Mouse (Mus musculus) kidney, postnatal 36 days (tissue): ENCODE results near the gene Ifrd1.
A peak's percentile ranks its signal among the peaks of the same experiment; 100 is the strongest.
"Not testable (repeated sequence)": the region's sequence is repeated elsewhere in the genome, so short reads cannot be mapped to it uniquely, and the experiment has no call there.

Experiments
- DNase-seq, 2 experiments: peaks; one replicate each; pipeline ENCODE4 v3.0.0; 2021 to 2022; ENCODE audit warnings: mixed read lengths in 2 of 2

The Ifrd1 gene

GRCm38 (mm10) chr12:40198427-40198826 lies 49.9 kb downstream of the Ifrd1 start:
- DNase-seq: no peak

- DNase-seq: no peak
These were observed 50.3 kb downstream of the Ifrd1 start for GRCm38 (mm10) chr12:40198019-40198418.

- DNase-seq: no peak
These were observed 50.8 kb downstream of the Ifrd1 start for GRCm38 (mm10) chr12:40197511-40197910.

GRCm38 (mm10) chr12:40185474-40185873 lies 62.8 kb downstream of the Ifrd1 start:
- DNase-seq: no peak

DNA sequence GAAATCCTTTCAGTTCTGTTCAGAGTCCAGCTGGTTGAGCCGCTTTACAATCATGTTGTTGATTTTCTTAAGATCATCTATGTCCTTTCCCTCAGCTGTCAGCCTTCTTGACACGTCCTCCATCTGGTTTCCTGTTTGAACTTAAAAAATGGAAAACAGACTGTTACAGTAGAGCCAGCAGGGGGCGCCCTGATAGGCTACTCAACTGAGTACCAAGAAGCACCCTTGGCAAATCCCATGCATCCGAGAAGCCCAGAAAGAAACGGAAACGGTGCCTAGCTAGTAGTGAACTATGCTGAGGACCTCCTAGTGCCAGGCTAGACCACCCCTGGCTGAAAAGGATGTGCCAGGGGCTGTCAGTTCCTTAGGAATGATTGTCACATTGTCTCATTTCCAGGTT lies 71.2 kb downstream of the Ifrd1 start:
- DNase-seq: peak; percentile 26 to 68

DNA sequence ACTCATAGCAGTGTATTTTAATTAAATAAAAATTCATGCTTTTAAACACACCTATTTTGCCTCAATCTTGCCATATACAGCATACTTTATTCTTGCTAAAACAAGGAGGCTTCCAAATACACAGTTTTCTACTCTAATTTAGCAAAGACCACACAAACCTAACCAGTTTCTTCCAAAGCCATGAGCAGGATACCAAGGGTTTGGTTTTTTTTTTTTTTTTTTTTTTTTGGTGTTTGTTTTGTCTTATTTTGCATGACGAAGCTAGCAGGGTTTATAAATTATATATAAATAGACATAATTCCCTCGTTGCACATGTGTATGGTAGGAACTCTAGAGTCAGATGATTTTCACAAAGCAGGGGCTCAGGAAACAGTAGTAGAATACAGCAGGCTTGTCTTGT lies 72.1 kb downstream of the Ifrd1 start:
- no peak for DNase-seq

DNA sequence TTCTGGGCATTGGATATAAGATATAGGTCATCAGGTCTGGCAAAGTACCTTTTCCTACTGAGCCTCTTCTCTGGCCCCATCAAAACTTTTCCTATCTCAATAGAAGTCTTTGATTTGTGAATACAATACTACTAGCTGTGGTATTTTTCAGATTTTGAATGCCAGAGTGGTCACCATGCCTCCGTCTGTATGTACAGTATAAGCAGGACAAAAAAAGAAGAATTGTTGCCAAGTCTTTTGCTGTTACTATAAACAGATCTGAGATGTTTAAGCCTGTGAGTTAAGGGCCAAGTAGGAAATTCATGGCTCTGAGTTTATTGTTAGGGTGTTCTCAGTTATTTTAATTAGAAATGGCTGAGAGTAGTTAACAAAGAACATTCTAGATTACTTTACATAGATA lies 73.1 kb downstream of the Ifrd1 start:
- not testable (repeated sequence) for DNase-seq

GRCm38 (mm10) chr12:40171637-40172036 lies 76.7 kb downstream of the Ifrd1 start:
- no peak for DNase-seq

GRCm38 (mm10) chr12:40169675-40170074 lies 78.6 kb downstream of the Ifrd1 start:
- DNase-seq: no peak

DNA sequence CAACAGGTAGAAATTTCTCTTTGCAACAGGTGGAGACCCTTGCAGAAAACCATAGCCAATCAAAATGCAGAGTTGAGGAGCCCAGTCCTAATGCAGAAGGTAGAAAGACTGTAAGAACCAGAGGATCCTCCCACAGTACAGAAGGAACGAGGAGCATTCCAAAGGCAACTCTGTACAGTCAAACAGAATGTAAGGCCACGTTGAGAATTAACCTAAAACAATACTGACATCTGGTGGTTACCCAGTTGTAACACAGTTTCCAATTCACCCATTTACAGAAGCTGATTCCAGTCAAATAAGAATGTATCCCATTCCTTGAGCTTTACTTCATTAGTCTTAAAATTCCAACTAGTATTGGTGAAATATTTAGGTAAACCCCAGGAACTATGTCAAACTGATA lies 83.7 kb downstream of the Ifrd1 start:
- peak in 1 of 2 experiments; percentile 34 for DNase-seq

DNA sequence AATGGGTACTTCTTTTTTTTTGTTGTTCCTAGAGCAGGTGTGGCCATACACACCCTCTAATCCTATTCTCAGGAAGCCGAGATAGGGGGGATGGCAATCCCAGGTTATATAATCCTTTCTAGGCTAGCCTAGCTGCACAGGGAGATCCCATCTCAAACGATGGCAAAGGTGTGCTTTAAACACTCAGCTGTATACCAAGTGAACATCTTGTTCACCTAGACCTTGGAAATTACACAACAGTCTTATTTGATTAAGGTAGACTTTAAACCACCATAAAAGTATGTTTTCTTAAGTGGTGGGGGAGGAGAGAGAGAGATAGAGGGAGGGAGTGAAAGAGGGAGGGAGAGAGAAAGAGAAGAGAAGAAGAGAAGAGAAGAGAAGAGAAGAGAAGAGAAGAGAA lies 87.5 kb downstream of the Ifrd1 start:
- DNase-seq: no peak

DNA sequence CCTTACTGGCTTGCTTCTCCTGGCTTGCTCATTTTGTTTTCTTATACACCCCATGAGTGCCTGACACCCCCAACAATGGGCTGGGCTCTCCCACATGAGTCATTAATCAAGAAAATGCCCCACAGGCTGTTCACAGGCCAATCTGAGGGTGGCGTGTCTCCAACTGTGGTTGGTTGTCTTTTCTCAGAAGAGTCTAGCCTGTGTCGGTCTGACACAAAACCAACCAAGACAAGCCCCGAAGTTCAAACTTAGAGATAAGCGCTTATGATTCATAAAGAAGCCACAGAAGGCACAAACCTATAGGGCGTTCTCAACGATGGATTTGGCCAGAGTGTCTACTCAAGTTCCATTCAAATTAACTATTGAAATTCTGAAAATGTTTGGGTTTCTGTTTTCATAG lies 94.1 kb downstream of the Ifrd1 start:
- no peak for DNase-seq

GRCm38 (mm10) chr12:40152353-40153069 lies 95.8 kb downstream of the Ifrd1 start:
- no peak for DNase-seq
